Mouse (Mus musculus) CD8-positive naive resting alpha-beta T cell, adult 2 months (primary cell): ENCODE measurements around the gene Ap1g2.

Experiments
- DNase-seq, 2 experiments: peaks; one replicate each; pipeline ENCODE4 v3.0.0; 2022; ENCODE audit warnings: low read depth in 2 of 2, low spot score in 2 of 2

Ap1g2 gene

GRCm38 (mm10) chr14:55105836-55106809, at the start of gene Ap1g2:
Gene Ap1g2, minus strand, starts transcription at chr14:55106593.
- peak; percentile 66 to 73 for DNase-seq

DNA sequence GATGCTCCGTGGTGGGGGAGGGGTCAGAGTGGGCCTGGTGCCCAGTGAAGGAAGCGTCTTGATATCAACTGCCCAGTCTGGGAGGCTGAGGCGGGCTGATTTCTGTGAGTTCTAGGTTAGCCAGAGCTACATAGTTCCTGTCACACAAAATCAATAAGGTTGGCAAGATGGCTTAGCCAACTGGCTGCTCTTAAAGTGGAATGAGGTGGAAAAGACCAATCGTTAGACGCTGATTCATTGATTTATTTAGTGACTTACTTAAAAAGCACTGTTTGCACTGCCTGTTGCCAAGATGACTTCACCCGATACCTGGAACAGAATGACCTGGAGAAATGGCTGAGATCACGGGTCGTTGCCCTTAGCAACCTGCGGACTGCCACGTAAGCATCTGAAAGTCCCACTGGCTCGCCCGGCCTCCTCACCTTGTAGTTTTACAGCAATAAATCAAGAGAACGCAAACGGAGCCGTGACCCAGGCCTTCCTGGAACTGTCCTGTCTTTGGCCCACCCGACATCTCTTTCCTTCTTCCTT, 46.6 kb upstream of the Ap1g2 start:
- DNase-seq: no peak

- no peak for DNase-seq
Measured at GRCm38 (mm10) chr14:55152174-55152573, 45.8 kb upstream of the Ap1g2 start.

- no peak for DNase-seq
Measured at GRCm38 (mm10) chr14:55150985-55151384, 44.6 kb upstream of the Ap1g2 start.

DNA sequence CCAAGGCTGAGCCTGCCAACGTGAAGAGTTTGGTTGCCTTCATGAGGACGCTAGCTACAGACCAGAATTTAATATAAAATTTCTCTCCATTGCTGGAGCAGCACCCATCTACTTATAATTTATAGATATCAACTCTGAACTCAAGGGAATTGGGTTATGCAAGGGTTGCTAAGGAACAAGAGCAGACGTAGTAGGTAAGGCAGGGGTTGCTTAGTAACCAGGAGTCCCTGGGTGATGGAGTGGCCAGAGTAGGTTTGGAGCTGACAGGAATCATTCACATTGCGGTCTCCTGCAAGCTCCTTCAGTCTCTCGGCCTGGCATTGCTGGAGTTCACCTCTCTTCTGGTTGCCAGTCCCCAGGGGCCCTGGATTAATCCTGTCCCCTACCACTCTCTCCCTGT, 42.6 kb upstream of the Ap1g2 start:
- no peak for DNase-seq

GRCm38 (mm10) chr14:55148363-55148915, 42.0 kb upstream of the Ap1g2 start:
- peak; percentile 33 to 61 for DNase-seq

DNA sequence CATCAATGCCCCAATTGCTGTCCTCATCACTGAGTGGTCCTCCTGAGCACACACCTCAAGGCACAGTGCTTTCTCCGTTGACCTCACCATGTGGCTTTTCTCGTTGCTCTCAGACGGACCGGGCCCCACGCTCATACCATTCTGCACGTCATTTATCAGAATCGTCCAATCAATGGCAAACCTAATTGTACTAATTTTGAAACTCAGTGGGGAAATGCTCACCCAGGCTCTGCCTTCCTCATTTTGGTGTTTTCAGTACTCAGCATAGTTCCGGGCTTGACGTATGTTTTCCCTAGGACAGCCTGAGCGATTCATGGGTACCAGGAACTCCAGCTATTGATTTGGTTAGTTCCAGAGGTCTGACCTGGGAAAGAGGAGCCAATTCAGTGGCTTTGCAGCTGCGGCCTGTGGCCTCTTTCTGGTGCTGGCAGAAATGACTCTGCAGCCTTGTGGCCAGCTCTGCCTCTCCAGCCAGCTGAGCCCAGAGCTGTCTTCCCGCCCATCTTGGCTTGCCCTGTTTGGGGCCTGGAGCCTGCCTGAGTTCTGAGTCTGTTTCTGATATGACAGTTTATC, 40.5 kb upstream of the Ap1g2 start:
- no peak for DNase-seq

DNA sequence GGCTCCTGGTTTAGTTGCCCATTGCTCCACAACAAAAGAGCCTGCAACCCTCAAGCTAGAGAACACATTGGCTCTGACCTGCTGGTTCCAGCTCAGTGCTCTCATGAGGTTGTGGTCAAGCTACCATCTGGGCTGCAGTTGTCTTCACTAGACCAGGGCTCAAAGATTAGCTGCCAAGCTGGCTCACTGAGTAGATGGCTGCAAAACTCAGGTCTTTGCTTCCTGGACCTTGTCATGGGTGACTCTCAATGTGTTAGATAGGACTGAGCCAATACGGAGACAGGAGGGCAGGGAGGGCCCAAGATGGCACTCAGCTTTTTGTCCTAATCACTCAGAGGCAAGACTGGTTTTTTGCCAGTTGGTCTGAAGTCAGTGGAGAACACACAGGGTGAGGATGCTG, 39.9 kb upstream of the Ap1g2 start:
- no peak for DNase-seq

GRCm38 (mm10) chr14:55139313-55139712, 32.9 kb upstream of the Ap1g2 start:
- DNase-seq: no peak

DNA sequence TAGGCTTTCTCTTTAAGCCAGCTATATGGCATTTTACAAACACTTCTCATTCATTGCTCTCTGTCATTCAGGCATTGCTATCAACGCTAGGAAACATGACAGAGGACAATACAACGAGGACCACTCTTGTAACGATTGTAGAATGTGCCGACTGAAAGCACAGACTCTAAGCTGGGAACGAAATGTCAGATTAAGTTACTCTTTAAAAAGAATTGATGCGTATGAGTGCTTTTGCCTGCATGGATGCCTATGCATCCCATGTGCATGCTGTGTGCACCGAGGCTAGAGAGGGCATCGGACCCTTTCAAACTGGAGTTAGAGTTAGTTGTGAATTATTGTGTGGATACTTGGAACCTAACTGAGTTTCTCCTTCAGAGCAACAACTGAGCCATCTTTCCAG, 29.3 kb upstream of the Ap1g2 start:
- no peak for DNase-seq

GRCm38 (mm10) chr14:55126521-55126920, 20.1 kb upstream of the Ap1g2 start:
- no peak for DNase-seq

DNA sequence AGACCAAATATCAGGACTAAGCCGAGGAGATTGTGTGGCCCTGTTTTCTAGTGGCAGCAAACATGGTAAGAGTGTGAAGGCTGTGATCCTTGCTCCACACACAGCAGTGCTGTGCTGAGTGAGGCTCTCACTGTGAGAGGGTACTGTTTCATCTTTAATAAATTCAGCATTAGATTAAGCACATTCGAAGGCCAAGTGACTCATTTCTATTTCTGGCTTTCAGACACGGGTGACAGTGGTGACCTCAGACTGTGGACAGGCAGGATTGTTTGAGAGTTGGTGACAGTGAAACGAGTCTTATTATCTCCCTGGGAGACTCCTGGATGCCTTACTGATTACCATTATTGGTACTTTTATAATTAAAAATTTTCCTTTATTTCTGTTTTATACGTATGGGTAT, 19.3 kb upstream of the Ap1g2 start:
- no peak for DNase-seq

DNA sequence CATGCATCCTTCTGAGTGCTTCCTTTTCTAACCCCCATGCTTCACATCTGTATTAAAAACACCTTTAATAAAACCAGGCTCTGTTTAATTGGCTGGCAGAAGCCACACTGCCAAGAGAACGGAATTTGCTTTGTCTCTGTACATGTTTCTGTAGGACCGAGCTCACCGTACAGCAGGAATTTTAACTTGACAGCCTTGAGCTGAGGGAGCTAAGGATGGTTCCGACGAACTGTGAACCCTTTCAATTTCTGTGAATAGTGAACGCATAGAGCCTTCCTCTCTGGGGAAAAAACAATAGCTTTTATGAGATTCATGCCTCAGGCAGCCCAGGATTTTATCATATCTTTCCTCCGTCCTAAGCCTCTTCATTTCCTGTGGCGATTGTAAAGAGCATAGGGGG, 16.0 kb upstream of the Ap1g2 start:
- no peak for DNase-seq

GRCm38 (mm10) chr14:55121947-55122346, 15.6 kb upstream of the Ap1g2 start:
- DNase-seq: no peak

GRCm38 (mm10) chr14:55119421-55120134, 13.2 kb upstream of the Ap1g2 start:
- DNase-seq: no peak

DNA sequence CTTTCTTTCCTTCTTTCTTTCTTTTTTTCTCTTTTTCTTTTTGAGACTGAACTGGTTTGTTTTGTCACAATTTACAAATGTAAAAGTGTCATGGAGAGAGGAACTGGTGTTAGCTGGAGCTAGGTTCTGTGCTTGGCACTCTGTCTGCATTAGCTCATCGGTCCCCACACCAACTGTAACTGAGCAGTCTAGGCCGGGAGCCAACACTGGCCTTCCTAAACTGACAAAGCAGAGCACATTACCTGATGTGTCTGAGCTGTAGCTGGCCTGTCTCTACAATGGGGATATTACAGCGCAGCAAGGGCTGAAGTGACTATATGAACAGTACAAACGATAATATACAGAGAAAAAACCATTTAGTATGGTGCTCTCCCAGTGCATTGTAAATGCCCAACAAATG, 12.5 kb upstream of the Ap1g2 start:
- no peak for DNase-seq

DNA sequence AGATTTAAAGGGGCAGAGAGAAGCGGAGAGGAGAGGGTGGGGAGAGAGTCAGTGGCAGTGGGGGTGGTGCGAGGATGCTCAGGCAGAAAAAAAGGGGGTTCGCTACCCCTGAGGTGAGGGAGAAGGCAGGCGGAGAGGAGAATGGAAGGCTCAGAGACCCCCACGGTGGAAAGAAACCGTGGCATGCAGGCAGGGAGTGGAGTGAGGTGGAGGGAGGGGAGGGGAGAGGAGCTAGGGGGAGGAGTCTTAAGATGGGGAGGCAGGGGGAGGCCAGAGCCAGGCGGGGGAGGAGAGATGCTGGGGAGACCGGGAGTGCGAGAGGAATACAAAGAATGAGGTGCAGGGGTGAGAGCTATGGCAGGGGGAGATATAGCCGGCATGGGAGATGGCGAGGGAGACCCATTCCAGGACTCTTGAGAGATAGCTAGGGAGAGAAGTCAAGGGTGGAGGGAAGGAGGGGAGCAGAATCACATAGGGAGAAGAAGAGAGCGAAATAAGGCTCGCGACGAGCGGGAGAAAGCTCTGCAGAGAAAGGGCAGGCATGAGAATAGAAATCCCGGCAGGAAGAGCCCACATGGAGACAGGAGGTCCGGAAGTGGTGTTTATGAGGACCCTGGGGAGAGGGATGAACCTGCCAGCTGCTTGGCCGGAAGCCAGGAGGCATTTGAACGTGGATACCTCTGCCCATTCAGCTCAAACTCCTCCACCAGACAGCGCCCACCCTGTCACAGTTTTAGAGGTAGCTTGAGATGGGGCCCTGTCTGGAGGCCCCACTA, 10.2 kb upstream of the Ap1g2 start, which contains the start of gene Jph4:
Gene Jph4 (minus strand): TSS at position 511 of the 776 bp plus-strand sequence.
- DNase-seq: no peak

DNA sequence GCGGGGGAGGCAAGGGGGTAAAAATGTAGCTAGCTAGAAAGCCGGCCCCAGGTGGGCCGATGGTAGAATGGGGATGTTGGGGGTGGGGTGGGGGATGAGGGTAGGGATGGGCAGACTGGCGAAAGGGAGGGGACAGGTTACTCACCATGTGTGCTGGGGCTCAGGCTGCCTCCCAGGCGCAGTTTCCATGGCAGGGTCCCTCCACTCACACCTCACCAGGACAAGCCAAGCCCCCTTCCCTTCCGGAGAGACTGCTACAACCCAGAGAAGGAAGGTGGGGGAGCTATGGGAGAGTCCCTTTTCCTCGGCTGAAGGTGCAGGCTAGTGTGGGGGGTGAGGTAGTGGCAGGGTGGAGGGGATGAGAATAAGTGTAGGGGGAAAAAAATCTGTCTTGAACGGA, 9.5 kb upstream of the Ap1g2 start:
- DNase-seq: no peak

- no peak for DNase-seq
Measured at GRCm38 (mm10) chr14:55114759-55115701, 8.6 kb upstream of the Ap1g2 start.
